Mouse (Mus musculus) testis, postnatal 10 days (tissue): ENCODE measurements around the gene Meis2.

Experiments used
- DNase-seq: peaks from one replicate; pipeline ENCODE4 v3.0.0; 2021; ENCODE audit warnings: low spot score

Meis2 gene

GRCm38 (mm10) chr2:115855511-115856400 lies 209.9 kb downstream of the Meis2 start:
- peak; percentile 92 for DNase-seq

DNA sequence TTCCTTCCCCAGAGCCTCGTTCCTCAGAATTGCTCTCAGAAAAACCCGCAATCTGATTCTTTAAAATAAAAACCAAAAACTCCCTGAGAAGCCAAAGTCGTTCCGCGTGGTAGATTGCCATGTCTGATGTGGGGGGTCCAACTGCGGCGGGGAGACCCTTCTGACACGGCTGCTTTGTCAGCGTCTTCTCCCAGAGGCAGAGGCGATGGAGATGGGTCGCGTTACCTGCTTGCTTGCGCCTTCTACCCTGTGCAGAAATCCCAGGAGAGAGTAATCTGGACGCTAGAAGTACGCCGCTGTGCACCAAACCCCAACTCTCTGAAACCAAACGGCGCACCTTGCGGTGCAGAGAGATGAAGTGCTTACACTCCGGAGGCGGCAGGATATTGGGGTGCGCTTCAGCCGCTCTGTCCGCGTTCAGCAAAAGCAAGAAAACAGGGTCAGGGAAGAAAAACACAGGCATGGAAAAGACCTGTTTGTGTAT lies 210.8 kb downstream of the Meis2 start:
- DNase-seq, result no peak

DNA sequence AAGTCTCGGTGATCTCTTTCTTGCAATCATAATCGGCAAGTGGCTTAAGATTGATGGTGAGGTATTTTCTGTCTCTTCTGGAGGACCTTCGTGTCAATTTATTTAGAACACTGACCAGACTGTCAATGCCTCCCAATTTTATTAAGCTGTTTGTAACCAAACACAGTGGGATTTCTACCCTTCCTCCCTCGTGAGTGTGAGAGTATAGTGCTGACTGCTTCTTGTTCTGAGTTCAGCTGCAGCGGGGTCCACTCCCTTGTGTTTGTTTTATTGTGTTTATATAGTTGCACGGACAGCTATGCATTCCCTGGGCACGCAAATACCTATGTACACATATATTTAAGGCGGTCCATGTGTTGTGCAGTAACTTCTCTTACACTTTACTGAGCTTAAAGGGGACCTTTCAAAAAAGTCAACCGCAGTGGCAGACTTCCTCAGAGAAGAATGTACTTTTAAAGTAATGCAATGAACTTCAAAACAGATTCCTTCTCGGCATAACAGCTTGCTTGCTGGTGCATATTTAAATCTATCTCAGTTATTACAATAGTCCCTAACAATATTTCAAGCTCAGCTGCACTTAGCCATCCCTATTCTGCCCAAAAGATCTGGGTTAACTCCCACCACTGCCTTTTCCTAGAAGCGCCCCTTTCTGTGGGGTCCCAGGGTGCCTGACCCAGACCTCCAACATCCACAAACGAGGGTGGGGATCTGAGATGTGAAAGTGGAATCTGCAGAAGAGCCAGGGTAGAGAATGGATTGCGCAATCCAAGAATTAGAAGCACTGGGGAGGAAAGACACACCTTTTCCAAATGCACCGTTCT lies 211.4 kb downstream of the Meis2 start:
- DNase-seq, result no peak

DNA sequence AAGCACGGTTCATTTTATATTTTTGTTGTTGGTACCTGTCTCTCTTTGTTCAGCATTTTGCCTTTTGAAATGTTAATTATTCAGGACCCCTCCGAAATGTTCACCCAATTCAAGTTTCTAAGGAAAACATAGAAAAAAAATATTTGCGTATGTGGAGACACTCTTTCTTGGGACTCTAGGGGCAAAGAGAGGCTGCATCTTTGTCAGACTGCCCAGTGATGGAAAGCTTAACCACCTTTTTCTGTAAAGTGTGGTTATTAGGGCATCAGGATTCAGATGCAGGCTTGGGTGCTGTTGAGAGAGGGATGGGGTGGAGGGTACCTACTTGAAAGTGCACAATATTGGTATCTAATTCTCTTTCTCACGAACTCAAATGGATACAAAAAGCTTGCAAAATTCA lies 212.4 kb downstream of the Meis2 start:
- DNase-seq, result no peak

GRCm38 (mm10) chr2:115852615-115853014 lies 213.0 kb downstream of the Meis2 start:
- peak; percentile 47 for DNase-seq

DNA sequence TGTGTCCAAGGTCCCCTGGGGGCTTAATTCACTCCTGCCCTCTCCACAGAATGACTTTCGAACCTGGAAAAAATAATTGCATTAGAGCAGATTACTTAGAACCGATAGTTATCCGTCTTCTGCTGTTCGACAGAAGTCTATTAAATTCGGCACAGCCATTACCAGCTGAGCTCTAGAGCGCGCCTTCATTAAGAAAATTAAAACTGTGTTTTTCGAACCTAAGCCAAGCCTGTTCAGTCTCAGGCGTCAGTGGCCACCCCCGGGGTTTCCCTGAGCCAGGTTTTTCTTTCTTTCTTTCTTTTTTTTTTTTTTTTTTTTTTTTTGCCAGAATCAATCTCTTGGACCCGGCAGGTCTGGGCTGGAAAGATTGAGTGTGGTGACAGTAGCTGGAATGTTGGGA lies 213.5 kb downstream of the Meis2 start:
- no peak for DNase-seq

- DNase-seq, result no peak
These were observed 214.7 kb downstream of the Meis2 start for GRCm38 (mm10) chr2:115850961-115851360.

- DNase-seq, result no peak
These were observed 222.8 kb downstream of the Meis2 start for GRCm38 (mm10) chr2:115842821-115843220.

- DNase-seq, result no peak
These were observed 229.6 kb downstream of the Meis2 start for GRCm38 (mm10) chr2:115836034-115836433.

GRCm38 (mm10) chr2:115822361-115822760 lies 243.3 kb downstream of the Meis2 start:
- no peak for DNase-seq

DNA sequence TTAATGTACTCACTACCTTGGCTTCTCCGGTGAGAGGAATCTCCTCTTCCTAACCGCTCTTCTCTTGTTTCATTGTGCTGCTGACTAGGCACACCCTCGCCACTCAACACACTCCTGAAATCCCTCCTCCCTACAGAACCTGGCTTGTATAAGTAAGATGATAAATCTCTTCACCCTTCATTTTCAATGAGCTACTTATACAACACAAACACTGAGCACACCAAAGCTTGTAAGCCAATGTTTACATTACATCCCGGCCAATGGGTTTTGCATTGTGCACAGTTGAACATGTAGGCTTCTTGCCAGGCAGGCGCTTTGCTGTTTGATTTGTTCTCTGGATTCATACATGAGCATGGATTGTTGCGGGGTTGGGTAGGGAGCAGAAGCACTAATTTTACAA lies 247.7 kb downstream of the Meis2 start:
- no peak for DNase-seq

DNA sequence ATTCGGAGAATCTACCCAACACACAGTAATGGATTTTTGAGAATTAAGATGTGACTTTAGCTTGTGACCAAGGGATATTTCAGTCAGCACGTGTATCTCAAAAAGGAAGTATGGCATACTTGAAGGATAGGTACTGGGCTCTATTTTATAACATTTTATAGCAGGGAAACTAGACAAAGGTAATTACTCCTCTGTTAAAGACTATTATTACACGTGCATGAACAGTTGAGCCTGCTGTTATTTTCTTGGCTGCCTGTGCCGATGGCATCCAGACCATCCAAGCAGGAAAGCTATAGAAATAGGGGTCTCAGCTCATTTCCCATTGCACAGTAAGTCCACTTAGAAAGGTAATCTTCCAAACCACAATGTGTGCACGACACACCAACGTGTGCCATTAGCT lies 251.9 kb downstream of the Meis2 start:
- no peak for DNase-seq

DNA sequence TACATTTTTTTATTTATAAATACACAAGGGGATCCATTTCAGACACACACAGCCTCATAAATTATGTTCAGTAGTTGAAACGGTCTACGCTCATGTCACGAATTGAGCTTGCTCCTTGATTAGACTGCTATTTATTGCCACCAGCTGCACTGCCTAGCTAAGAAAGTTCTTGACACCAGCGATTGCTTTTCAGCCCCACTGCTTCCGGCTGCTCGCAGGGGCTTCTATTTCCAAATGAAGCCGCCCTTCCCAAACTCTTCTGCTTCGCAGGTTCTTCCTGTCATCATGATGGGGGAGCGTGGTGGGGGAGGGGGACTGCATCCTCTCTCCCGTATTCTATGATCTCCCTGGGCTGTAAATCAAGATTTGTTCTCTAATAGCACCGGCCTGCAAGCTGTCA lies 252.3 kb downstream of the Meis2 start:
- no peak for DNase-seq
